Mouse (Mus musculus) cerebellum, adult (tissue): ENCODE results near the gene Slc7a5.

ENCODE experiments used
- ATAC-seq: cut with Nextera tagmentation; 2 replicates; pipeline ENCODE4 v1.9.2; 2017; ENCODE audit warnings: mild to moderate bottlenecking, moderate library complexity, mixed read lengths; ENCODE audit not compliant: insufficient number of reproducible peaks, low FRiP score, low TSS enrichment

The Slc7a5 gene

DNA sequence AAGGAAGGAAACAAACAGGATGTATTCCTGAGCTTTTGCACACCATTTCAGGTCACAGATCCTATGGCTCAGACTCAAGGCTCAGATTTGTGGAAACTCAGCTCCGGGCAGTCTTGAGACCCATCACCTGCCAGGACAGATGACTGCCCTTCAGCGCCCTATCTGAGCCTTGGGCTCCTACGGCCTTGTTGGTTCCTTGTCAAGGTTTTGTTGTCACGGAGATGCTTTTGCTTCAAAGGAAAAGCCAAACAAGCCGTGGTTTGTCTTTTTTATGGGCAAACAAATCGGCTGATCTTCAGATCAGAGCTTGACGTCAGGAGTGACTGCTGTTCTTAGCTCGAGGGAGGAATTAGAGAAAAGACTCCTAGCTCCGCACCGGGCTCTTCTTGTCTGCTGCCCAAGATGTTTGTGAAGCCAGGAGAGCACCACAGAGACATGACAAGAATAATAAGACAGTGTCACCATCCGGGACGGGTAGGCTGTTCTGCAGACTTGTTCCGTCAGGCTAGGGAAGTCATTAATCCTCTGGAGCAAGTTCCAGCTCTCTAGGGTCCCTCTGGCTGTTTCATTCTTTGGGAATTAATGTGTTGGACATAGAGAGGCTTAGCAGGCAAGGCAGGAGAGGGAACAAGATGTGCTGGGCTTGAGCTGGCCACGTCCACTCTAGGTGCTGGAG is 51.3 kb downstream of the Slc7a5 start:
- ATAC-seq, result no peak

DNA sequence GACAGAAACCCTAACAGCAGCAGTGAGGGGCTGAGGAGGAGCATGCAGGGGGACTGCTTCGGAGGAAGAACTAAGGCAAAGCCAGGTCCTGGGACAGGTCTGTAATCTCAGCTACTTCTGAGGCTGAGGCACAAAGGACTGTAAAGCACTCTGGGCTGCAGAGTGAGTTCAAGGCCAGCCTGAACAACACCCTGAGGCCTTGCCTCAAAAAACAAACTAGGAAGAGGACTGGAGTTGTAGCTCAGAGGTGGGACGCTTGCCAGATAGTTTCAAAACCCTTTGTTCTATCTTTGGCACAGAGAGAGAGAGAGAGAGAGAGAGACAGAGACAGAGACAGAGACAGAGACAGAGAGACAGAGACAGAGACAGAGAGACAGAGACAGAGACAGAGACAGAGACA is 53.9 kb downstream of the Slc7a5 start:
- no peak for ATAC-seq

DNA sequence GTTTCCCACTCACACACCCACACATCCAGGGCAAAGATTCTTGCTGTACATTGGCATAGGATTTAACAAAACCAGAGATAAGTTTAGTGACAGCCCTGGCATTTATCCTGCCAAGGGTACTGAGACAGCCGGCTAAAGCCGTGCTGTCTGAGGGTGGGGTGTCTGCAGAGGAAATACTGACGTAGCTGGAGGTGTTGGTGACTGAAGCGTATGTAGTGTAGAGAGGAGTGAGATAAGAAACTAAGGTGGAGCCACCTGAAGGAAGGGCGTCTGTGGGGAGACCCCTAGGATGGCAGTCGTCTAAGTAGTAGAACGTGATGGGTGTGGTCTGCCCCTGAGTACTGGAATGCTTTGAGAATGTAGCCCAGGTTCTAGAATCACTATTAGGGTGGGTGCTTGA is 55.0 kb downstream of the Slc7a5 start:
- ATAC-seq, result no peak

DNA sequence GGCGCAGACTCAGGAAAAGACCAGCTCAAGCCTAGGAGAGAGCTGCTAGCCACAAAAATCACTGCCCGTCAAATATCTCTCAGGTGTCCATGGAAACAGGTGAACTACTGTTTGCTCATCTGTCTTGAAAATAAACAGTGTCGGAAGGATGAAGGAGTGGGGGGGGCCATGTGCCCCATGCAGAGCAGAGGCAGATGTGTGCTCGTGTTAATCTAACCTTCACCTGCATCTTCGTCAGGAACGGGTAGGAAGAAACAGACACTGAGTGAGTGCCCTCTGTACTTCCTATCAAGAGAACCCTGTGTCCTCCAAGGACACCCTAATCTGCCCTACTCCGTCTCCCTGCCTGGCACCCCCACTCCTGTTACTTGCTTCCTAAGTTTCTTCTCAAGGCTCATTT is 55.8 kb downstream of the Slc7a5 start:
- ATAC-seq, result no peak

DNA sequence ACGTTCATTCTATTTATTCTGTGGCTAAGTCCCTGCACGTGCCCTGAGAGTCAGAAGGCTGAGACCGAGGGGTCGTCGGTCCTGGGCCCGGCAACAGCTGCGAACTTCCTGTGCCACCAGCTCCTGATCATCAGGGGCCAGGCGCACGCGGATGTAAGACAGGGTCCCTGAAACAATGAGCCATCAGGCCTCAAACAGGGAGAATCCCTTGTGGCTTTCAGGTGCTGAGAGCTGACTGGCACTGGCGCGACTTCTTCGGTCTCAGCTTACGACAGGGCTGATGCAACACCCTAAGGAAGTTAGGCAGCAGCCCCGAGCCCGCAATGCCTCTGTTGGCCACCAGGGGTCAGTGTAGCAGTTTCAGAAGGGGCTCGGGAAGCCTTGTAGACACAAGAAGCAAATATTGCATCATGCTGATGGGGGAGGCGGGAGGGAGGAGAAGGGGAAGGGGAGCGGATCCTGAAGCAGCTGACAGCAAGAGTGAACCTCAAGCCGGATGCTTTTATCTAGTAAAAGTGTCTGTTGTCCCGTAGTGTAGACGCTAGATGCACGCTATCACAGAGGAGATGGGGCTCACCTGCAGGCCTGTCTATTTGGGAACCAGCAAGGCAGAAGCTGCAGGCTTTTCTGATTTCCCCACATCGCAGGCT is 56.5 kb downstream of the Slc7a5 start:
- peak; percentile 70 for ATAC-seq

DNA sequence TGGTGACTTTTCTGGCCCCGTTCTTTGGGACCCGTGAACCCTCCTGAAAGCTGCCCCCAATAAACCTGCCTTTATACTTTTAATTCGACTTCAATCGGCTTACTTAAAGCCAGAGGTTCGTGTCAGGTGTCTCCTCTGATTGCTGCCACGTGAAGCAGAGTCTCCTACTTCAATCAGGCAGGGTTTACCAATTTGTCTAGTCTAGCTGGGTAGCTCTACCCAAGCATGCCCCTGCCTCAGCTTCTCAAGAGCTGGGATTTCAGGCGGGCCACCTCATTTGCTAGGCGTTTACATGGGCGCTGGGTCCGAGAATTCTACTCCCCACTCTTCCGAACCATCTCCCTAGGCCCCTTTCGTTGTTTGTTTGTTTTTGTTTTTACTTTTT is 57.1 kb downstream of the Slc7a5 start:
- ATAC-seq, result no peak

DNA sequence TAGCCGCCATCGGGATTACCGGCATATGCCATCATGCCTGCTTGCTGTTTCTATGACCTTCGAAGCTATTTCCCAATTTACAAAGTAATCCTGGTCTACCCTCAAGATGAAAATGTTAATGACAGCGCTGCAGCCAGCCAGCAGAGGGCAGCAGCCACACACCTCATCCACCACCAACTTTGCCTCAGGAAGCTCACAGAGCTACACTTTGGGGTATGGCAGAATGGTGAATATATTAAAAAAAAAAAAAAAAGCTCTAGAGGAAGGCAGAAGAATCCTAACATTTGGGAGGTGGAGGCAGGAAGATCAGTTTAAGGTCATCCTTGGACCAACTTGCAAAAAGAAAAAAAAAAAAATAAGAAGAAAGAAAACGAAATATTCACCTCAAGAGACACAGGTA is 57.5 kb downstream of the Slc7a5 start:
- 0 out of 2 replicates have a peak, but pooled peaks have one; percentile 6 for ATAC-seq

DNA sequence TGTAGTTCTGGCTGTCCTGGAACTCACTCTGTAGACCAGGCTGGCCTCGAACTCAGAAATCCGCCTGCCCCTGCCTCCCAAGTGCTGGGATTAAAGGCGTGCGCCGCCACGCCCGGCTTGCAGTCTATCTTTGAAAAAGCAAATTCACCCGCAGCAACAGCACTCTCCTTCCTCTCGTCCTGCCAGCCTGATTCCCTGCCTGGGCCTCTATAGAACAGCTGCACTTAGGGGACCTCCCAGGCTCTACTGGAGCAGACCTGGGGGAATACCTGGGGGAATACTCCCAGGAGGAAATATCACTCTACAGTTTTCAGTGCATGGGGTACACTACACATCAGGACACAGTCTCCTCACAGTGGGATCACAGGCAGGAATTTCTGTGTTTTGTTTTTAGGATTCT is 58.2 kb downstream of the Slc7a5 start:
- ATAC-seq, result no peak

DNA sequence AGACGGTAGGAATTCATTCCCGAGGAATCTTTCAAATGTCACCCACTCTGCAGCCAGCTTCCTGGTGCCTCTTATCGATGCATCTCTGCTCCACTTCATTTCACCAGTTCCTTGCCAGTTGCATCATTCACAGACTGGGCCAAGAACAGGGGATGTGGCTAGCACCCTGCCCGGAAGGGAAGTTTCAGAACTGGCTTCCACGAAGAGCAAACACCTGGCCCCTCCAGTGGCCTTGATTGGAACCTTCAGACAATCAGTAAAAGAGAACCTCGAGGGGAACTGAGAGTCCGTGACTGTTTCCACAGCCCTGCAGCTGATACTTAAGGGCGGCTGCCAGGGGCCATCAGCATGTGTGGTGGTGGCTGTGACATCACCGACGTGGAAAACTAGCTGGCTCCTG is 59.0 kb downstream of the Slc7a5 start:
- no peak for ATAC-seq

DNA sequence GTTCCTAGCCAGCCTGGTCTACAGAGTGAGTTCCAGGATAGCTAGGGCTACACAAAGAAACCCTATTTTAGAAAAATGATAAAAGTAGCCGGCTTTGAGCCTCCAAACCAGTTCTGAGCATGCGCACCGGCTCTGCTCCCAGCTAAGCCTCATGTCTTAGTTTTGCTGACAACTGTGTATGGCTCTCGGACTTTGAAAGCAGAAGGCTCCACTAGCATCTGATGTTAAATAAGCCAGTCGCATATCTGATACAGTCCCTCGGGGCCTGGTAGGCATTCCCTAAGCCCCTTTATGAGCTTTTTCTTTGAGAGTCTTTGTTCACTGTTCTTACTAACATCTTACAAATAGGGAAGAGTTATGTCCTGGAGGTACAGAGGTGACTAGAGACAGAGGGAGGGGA is 59.5 kb downstream of the Slc7a5 start:
- ATAC-seq, result no peak

DNA sequence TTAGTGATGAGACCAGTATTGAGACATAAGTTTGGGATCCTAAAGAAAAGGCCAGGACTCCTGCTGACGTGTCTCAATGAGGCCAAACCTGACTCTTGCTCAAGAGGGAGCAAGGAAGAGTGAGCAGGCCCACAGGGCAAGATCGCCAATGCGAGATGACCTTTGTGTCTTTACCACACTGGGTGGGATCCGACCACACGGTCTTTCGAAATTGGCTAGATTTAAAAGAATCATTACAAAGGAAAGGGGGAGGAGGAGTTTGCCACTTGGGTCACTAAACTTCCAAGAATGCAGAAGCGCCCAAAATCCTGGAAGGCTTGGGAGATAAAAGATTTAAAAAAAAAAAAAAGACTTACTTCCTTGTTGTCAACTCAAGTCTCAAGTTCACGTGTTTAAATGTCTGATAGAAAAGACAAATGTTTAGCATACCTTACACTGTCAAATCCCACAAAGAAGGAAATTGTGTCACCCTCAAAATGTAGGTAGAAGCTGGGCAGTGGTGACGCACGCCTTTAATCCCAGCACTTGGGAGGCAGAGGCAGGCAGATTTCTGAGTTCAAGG is 60.2 kb downstream of the Slc7a5 start:
- no peak for ATAC-seq

DNA sequence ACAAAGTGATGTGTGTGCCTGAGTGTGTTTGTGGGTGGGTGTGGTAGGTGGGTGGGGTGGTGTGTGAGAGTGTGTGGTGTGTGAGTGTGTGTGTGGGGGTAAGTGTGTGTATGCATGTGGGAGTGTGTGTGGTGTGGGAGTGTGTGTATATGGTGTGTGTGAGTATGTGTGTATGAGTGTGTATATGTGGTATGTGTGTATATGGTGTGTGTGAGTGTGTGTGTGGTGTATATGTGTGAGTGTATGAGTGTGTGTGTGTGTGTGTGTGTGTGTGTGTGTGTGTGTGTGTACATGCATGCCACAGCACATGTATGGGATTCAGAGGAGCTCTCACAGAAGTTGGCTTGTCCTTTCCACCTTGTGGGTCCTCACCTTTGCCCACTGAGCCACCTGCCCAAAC is 60.7 kb downstream of the Slc7a5 start:
- no peak for ATAC-seq

DNA sequence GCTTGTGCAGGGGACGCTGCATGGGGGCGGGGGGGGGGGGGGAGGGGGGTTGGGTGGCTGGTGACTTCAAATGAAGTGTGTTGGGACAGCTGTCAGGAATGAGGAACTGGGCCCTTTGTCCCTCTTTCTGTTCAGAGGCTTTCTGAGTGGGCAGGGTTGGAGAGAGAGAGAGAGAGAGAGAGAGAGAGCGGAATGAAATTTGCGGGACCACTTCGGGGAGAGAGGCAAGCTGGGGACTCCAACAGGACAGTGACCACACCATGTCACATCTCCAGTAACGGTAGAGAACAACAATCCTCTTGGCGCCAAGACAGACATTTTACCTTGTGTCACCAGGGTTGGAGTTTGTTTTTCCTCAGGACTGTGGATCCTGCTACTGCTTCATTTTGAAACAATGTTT is 62.7 kb downstream of the Slc7a5 start:
- no peak for ATAC-seq

DNA sequence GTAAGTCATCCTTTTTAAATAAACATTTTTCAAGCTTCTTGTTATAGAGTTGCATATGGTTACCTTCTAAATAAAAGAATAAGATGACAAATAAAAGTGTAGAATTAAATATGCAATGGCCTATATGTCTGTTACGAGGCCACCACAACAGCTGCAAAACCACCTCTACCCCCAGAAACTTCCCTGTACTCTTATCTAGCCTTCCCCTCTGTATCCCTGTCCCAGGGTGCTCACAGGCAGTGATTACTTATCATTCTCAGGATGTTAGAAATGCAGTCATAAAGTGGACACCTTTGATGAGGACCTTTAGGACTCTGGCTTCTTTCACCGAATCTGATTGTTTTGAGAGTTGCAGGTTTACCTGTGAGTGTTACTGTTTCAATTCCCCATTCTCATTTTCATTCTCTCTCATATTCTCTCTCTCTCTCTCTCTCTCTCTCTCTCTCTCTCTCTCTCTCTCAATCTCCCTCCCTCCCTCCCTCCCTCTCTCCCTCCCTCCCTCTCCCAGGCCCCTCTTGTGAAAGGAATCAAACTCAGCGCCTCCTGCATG is 64.2 kb downstream of the Slc7a5 start:
- no peak for ATAC-seq

DNA sequence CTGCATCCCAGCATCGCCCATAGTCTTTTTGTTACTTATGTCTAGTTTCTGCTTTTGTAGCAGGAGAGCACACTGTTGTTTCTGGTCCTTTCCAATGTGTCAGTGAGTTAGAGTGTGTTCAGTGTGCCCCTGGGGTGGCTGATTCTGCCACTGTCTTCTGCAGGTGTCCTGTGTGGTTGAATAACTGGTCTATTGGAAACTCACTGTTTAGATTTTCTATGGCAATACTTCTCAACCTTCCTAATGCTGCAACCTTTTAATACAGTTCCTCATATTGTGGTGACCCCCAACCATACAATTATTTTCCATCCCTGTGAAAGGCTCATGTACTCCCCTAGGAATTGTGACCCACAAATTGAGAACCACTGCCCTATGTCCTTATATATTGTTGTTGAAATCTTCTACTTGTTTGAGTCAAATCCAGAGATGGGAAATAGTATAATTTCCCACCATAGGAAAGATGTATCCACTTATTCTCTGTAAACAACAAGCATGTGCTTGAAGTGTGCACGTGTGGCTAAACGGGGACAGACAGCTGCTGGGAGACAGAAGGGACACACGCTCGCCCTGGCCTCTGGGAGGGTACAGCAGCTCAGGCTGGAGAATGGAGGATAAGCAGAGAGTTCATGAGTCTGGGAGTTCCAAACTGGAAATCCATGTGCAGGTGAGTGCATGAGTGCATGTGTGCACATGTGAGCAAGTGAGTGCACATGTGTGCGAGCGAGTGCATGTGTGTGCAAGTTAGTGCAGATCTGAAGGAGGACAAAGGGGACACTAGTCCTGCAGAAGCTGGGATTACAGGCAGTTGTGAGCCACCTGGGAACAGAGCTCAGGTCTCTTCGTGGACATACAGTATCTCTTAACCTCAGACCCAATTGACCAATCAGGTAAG is 65.2 kb downstream of the Slc7a5 start:
- ATAC-seq, result no peak

DNA sequence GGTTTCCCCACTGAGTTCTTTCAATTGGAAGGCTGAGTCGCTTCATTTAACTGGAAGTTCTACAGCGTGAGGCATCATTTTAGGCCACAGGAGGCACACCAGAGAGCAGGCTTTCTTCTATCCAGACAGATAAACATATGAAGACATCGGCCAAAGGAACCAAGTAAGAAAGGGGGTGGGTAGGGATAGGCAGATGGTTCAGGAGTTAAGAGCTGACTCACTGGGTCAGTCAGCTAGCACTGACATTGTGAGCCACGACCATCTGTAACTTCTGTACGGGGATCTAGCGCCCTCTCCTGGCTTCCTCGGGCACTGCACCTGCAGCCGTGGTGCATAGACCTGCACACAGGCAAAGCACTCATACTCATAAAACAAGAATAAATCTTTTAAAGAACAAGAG is 66.3 kb downstream of the Slc7a5 start:
- no peak for ATAC-seq

DNA sequence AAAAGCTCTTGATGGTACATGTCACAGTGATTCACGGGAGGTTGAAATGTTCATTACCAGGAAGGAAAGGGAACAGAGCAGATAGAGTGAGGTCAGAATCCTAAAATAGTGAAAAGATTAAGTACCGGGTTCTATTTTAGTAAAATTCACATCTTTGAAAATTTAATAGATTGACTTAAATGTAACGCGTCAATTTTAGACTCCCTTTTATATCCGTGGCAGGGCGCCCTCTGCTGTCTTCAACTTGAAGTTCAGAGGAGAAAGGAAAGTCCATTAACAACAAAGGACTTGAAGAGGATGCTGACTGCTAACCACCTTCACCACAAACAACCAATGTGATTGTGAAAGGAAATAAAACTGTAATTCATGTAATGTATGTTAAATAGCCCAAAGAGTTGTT is 75.0 kb downstream of the Slc7a5 start:
- ATAC-seq, result no peak

DNA sequence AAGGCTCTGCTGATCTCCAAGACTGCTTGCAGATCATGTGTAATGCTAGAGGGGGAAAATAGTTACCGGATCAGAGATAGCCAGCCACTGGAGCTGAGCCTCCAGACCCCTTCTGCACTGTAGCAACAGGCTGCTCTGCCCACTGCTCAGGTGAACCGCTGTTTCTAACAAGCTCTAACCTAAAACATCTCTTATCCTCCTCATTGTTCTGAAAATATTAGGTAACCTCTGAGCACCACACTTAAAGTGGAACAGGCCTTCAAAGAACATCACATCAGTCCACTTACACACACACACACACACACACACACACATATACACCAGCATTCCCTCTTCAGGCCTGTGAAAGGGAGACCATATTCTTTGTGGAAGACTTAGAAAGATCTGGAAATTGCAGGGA is 75.4 kb downstream of the Slc7a5 start:
- no peak for ATAC-seq
